Mouse (Mus musculus) intestine, embryonic 15.5 days (tissue): ENCODE results near the gene Qrfp. TPM values are rescaled to one million over a fixed set of nuclear protein-coding genes. Genes with fewer than 3 reads are reported as not detected.

ENCODE experiments used
- ATAC-seq: fragments of 200-750 bp; cut with Nextera tagmentation; 2 replicates; pipeline ENCODE4 v1.8.0; 2017; ENCODE audit warnings: moderate TSS enrichment, moderate library complexity
- H3K27ac ChIP-seq: fragments of 300-500 bp; sonication (generic); 2 replicates; pipeline ENCODE4 v1.5.1; 2015; ENCODE audit warnings: mild to moderate bottlenecking, inconsistent platforms
- H3K27me3 ChIP-seq: fragments of 300-500 bp; sonication (generic); replicated peaks from 2 replicates; pipeline ENCODE4 v1.6.1; 2015; ENCODE audit warnings: inconsistent platforms
- H3K36me3 ChIP-seq: fragments of 300-500 bp; sonication (generic); 2 replicates; pipeline ENCODE4 v1.6.1; 2015; ENCODE audit warnings: inconsistent platforms
- H3K4me1 ChIP-seq: fragments of 300-500 bp; sonication (generic); replicated peaks from 2 replicates; pipeline ENCODE4 v1.6.1; 2015; ENCODE audit warnings: inconsistent platforms
- H3K4me2 ChIP-seq: fragments of 300-500 bp; sonication (generic); replicated peaks from 2 replicates; pipeline ENCODE4 v1.6.1; 2015; ENCODE audit warnings: mild to moderate bottlenecking, inconsistent platforms
- H3K4me3 ChIP-seq: fragments of 300-500 bp; sonication (generic); replicated peaks from 2 replicates; pipeline ENCODE4 v1.5.1; 2015; ENCODE audit warnings: inconsistent platforms
- H3K9ac ChIP-seq: fragments of 300-500 bp; sonication (generic); 2 replicates; pipeline ENCODE4 v1.6.1; 2015; ENCODE audit warnings: inconsistent platforms
- H3K9me3 ChIP-seq: fragments of 300-500 bp; sonication (generic); 2 replicates; pipeline ENCODE4 v1.6.1; 2016; ENCODE audit warnings: inconsistent platforms
- WGBS: fragments of 180-500 bp; shearing (Covaris S2); methylation state at CpG from one replicate; pipeline ENCODE4 v1.1.7; 2015; 5-methylcytosine and 5-hydroxymethylcytosine counted together
- polyA plus RNA-seq: library from polyadenylated mRNA; unstranded; fragments of >200 nt; fragmentation: Nextera tagmentation; extraction: Ambion mirVana; gene quantifications from 2 replicates; pipeline ENCODE4 v1.2.1, GENCODE M21; 2015

Qrfp gene
- polyA plus RNA-seq, 1 experiment from 2014 or later = 0.05 TPM

DNA sequence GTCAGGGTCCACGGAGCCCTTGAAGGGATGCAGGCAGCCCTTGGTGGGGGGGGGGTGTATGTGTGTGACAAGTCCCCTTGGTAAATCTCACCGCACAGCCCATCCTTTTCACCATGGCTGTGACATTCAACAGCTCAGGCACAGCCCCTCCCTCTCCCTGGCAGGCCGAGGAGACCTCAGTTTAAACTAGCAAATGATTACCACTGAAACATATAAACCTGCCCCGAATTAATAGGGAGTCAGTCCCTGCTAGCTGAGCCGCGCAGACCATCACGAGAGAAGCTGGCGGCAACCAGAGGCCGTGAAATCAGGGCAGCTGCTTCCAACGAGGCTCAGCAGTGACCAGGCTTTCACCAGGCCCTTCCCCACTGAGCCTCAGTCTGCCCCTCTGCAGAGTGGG lies 25.7 kb upstream of the Qrfp start:
- Histone ChIP-seq H3K4me2 (no peak overlapping the region), H3K4me1 (no peaks in the 10 kb centered on the region), H3K9ac (no peak overlapping the region), H3K4me3 (no peak overlapping the region), H3K27ac (no peak overlapping the region), H3K27me3 (no peaks in the 10 kb centered on the region; the same call in 1 of the 2 replicates), H3K9me3 (no peaks in the 10 kb centered on the region), H3K36me3 (no peaks in the 10 kb centered on the region)
- ATAC-seq = no peak
- 56% methylated on average over 10 of the region's 10 CpGs for WGBS

DNA sequence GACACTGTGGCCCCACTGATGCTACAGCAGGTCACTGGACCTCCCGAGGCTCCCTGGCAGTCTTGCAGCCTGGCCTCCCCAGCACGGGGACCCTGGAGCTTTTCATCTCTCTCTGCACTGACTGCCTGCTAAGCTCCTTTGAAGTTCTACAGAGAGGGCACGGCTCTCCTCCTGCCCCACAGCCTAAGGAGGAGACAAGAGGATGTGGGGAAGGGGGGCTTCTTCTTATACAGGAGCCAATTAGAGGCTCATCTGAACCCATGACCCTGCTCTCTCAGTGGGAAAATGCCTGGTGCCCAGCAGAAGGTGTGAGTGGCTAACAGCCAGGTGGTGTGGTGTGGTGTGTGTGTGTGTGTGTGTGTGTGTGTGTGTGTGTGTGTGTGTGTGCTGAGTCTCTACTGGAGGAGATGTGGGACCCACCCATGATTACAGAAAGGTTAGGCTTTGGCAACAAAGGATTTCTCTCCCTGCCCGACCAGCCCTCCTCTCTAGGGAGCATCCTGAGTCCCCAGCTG lies 18.0 kb upstream of the Qrfp start:
- no peak for ATAC-seq
- Histone ChIP-seq H3K4me1 (peaks cover 7% of the 10 kb centered on the region; the same call in 1 of the 2 replicates), H3K36me3 (no peaks in the 10 kb centered on the region), H3K27ac (no peak overlapping the region), H3K4me2 (no peak overlapping the region), H3K9me3 (no peaks in the 10 kb centered on the region), H3K9ac (no peak overlapping the region), H3K4me3 (no peak overlapping the region), H3K27me3 (peaks cover 1% of the 10 kb centered on the region; the same call in 1 of the 2 replicates)
- 23% methylated on average over 4 of the region's 4 CpGs for whole genome bisulfite sequencing

DNA sequence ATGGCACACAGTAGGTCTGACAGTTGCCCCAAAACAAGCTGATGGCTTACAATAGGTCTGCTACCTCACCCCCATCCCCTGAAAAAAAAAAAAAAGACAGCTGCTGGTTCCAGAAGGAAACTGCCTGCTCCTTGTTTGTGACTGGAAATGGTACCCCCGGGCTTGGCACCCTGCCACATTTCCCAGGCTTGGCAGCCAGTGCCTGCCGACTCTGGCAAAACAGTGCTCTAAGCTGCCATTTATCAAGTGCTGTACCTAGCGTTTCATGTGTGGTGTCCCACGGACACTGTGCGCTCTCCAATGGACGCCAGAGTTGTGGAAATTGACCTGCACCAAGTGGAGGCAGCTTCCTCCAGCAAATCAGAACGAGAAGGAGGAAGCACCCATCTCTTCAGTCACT lies 17.5 kb upstream of the Qrfp start:
- no peaks in the 10 kb centered on the region for H3K9me3 ChIP-seq
- H3K36me3 ChIP-seq = no peaks in the 10 kb centered on the region
- WGBS = 49% methylated on average over 7 of the region's 7 CpGs
- H3K4me3 ChIP-seq = no peak overlapping the region
- ATAC-seq = 0 out of 2 replicates have a peak, but pooled peaks have one; percentile 28
- H3K4me2 ChIP-seq = no peak overlapping the region
- H3K4me1 ChIP-seq = peaks cover 10% of the 10 kb centered on the region
- no peak overlapping the region for H3K27ac ChIP-seq
- H3K9ac ChIP-seq = no peak overlapping the region
- H3K27me3 ChIP-seq = peaks cover 4% of the 10 kb centered on the region

DNA sequence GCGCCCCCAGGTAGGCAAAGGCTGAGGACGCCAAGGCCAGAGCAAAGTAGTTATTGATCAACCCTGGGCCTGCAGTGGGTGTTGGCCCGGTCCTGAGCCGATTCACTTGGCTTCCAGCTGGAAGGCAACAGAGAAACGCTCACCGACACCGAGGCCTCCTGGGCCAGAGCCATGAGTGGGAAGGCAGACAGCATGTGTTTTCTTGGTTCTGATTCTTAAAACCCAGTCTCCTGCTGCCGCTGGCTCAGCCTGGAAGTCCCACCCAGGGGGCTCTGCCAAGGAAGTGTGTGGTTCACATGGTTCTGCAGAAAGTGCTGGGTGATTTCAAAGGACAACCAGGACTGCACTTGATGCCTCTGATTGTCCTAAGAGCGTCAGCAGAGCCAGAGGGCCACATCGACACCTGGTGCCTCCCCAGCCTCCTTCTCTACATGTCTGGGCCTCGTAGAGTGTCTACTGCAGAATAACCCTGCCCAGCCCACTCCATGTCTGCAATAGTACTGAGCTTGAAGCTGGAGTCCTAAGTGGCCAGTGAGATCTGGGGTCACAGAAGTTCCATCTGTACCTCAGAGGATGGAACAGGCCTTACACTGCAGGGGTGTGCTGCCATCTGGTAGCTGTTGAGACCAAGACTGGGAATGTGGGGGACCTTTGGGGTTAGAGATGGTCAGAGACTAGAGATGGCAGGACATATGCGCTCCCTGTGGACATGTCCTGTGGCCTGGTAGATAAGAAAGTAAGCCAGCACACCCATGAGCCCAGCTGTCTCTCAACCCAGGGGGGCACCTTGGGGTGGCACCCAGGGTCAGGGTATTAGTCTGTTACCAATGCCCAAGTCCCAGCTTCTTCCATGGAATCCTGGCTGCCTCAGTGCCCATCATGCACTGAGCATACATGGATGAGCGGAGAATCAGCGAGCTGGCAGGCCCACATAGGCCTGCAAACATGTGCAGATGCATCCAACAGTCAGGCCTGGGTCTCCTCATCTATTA lies 16.0 kb upstream of the Qrfp start:
- Histone ChIP-seq H3K9ac (no peak overlapping the region), H3K27me3 (peaks cover 8% of the 10 kb centered on the region), H3K36me3 (no peaks in the 10 kb centered on the region), H3K9me3 (no peaks in the 10 kb centered on the region), H3K4me1 (peaks cover 16% of the 10 kb centered on the region), H3K4me2 (no peak overlapping the region), H3K27ac (no peak overlapping the region), H3K4me3 (no peak overlapping the region)
- WGBS = 75% methylated on average over 14 of the region's 14 CpGs
- ATAC-seq = no peak

DNA sequence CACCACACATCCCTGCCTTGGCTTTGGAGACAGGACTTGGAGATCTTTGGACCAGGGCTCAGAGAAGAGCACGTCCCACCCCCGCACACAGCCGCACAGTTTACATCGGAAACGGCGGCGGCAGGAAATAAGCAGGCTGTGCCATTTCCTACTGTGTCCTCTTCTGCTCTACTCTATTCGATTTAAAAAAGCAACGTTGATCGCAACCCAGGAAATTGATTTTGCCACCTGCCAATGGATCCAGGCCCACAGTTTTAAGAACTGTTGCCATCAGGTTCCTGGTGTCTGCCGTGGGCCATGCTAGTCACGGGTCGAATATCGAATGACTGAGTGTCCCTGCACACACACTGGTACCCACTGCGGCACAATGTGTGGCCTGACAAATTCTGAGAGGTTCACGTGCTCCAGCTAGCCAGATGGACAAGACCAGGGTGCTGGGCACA lies 15.1 kb upstream of the Qrfp start:
- Histone ChIP-seq H3K9ac (no peak overlapping the region), H3K27ac (no peak overlapping the region)
- 69% methylated on average over 16 of the region's 16 CpGs for WGBS

DNA sequence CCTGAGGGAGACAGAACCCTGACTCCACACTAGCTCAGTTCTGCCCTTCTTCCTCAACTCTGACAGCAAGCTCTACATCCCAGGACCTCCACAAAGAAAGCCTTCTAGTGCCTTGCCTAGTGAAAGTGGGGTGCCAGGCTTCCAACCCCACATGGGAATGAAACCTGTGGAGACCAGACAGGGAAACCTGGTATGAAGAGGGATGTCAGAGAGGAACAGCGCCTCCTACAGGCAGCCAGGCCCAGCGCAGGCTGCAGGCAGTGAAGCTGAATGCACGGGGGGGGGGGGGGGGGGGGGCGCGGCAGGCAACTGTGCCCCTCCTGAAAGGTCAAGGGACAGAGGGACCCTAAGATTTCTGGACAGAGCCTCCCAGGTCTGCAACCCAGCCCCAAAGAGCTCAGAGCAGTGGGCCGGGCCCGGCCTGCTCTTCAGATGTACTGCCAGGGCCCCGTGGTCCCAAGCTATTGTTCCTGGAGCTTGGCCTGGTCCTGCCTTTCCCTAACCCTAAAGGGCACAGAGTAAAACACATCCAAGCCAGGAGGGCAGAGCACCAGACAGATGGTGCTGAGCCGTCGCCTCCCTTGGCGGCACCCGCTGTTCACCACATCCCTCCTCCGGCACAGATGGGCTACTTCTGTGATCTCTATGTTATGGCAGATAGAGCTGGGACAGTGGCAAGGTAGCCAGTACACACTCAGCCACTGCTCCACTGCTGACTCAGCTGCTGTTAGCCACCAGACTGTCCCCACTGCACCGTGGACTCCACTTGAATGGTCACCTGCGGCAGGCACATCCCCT lies 13.8 kb upstream of the Qrfp start:
- no peak overlapping the region for H3K4me2 ChIP-seq
- ATAC-seq = no peak
- 70% methylated on average over 13 of the region's 15 CpGs for WGBS
- H3K4me3 ChIP-seq = no peak overlapping the region
- H3K4me1 ChIP-seq = peaks cover 16% of the 10 kb centered on the region
- H3K27me3 ChIP-seq = peaks cover 8% of the 10 kb centered on the region
- H3K27ac ChIP-seq = no peak overlapping the region
- no peak overlapping the region for H3K9ac ChIP-seq
- no peaks in the 10 kb centered on the region for H3K9me3 ChIP-seq
- no peaks in the 10 kb centered on the region for H3K36me3 ChIP-seq

More for the DNA sequence above, 15.1 kb upstream of the Qrfp start:
- Histone ChIP-seq H3K27me3 (peaks cover 8% of the 10 kb centered on the region), H3K9me3 (no peaks in the 10 kb centered on the region), H3K4me3 (no peak overlapping the region), H3K4me2 (no peak overlapping the region), H3K36me3 (no peaks in the 10 kb centered on the region), H3K4me1 (peaks cover 16% of the 10 kb centered on the region)
- no peak for ATAC-seq

DNA sequence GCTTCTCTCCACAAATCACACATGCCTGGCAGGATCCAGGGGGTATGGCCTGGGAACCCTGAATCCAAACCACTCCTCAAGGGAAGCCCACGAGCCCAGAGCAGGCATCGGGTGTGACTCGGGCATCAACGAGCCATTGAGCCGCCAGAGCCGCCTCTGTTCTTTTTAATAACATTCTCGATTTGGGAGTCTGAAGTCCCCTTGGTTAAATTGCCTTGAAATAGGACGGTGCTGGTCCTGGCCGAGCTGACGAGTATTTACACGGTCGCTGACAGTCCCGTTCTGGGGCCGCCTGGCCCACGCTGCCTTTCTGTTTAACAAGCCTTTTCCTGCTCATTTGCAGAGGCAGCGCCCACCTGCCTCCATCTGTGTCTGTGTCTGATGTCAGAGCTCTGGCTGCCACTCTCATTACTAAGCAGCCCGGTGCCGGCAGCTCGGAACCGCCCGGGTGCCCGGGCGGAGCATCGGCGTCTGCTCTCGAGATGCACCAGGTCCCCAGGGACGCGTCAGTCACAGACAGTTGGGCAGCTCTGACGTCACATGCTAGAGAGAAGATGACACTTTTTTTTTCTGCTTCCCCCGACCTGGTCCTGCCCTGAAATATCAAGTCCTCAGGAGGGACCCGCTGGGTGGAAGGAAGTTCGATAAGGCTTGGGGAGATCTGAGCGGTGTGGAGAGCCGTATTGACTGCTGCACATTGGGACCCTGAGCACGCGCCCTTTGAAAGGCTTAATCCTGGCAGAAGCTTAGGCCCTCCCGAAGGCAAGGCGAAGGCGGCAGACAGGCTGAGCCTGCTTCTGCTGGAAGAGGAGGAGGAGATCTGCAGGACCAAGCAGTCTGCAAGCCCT lies 12.4 kb upstream of the Qrfp start:
- peaks cover 11% of the 10 kb centered on the region for H3K27me3 ChIP-seq
- ATAC-seq = no peak
- peak overlapping the region; percentile 56 for H3K4me2 ChIP-seq
- H3K36me3 ChIP-seq = no peaks in the 10 kb centered on the region
- H3K27ac ChIP-seq = no peak overlapping the region
- no peaks in the 10 kb centered on the region for H3K9me3 ChIP-seq
- no peak overlapping the region for H3K9ac ChIP-seq
- WGBS = 16% methylated on average over 39 of the region's 39 CpGs
- H3K4me3 ChIP-seq = peak overlapping the region; percentile 16; the same call in 1 of the 2 replicates
- H3K4me1 ChIP-seq = peaks cover 9% of the 10 kb centered on the region

DNA sequence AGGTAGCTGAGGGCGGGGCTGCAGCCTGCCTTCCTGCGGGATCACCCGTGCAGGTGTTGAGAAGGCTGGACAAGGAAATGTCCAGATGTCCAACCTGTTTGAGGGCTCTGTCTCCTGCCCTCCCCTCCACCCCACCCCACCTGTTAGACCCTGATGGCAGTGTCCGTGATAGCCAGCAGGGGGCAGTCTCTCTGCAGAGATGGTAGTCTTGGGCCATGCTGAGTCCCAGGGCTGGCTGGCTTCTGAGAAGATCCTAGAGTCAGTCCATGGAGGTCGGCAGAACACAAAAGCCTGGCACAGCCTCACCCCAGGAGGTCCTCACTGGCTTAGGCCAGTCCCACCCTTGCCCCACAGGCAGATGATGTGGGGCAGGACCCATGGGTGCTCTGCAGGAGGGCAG lies 5.0 kb upstream of the Qrfp start:
- Histone ChIP-seq H3K4me3 (no peak overlapping the region), H3K4me1 (no peaks in the 10 kb centered on the region), H3K27me3 (0 out of 2 replicates have a peak, but pooled peaks cover 6% of the 10 kb centered on the region), H3K27ac (no peak overlapping the region), H3K9ac (no peak overlapping the region), H3K36me3 (no peaks in the 10 kb centered on the region), H3K9me3 (no peaks in the 10 kb centered on the region), H3K4me2 (no peak overlapping the region)
- peak; percentile 57 for ATAC-seq
- WGBS = 20% methylated on average over 5 of the region's 5 CpGs

DNA sequence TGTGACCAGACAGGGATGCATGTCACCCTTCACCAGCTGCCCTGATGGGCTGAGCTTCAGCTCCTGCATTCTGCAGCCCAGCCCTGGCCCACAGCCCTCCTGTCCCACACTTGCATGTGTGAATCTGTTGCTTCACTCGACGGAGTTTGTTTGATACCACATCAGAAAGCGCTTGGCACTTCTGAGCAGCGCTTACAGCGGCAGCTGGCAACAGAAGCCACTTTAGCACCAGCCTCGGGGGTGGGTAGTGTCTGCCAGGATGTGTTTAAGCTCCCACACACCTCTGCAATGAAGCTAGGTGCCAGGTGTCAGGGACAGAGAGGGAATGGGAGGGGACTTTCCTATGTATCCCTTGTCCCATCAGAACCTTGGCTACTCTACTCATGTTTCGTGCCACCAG lies 4.3 kb upstream of the Qrfp start:
- no peak overlapping the region for H3K4me3 ChIP-seq
- 0 out of 2 replicates have a peak, but pooled peaks cover 6% of the 10 kb centered on the region for H3K27me3 ChIP-seq
- WGBS = 75% methylated on average over 7 of the region's 7 CpGs
- H3K9me3 ChIP-seq = no peaks in the 10 kb centered on the region
- no peaks in the 10 kb centered on the region; the same call in 1 of the 2 replicates for H3K4me1 ChIP-seq
- no peak overlapping the region for H3K4me2 ChIP-seq
- no peaks in the 10 kb centered on the region for H3K36me3 ChIP-seq
- no peak for ATAC-seq
- no peak overlapping the region for H3K27ac ChIP-seq
- H3K9ac ChIP-seq = no peak overlapping the region

DNA sequence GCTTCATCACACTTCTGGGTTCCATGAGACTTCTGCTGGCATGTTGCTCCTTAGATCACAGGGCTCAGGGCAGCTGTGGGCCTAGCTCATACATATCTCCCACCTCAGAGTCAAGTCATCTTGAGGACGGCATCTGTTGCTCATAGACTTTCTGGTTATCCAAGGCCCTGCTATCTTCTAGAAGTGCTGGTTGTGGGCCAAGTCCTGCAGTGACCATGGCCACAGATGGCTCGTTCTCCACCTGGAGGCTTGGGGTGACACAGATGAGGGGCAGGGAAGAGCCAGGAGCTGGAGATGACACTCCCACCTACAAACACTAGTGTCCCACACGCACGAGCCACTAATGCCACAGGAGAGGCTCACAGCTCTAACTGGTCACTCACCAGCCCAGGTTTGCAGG lies 3.3 kb upstream of the Qrfp start:
- Histone ChIP-seq H3K4me1 (peaks cover 1% of the 10 kb centered on the region; the same call in 1 of the 2 replicates), H3K4me3 (no peak overlapping the region), H3K9ac (no peak overlapping the region), H3K27ac (no peak overlapping the region), H3K36me3 (no peaks in the 10 kb centered on the region), H3K4me2 (no peak overlapping the region), H3K9me3 (no peaks in the 10 kb centered on the region), H3K27me3 (0 out of 2 replicates have a peak, but pooled peaks cover 3% of the 10 kb centered on the region)
- WGBS = 87% methylated on average over 4 of the region's 4 CpGs
- no peak for ATAC-seq
